Mouse (Mus musculus) forebrain, embryonic 11.5 days (tissue): ENCODE results near the gene Kif1bp. TPM values are rescaled to one million over a fixed set of nuclear protein-coding genes. Genes with fewer than 3 reads are reported as not detected.
A peak's percentile ranks its signal among the peaks of the same experiment; 100 is the strongest.
"Not testable (repeated sequence)": the region's sequence is repeated elsewhere in the genome, so short reads cannot be mapped to it uniquely, and the experiment has no call there.

Experiments used
- ATAC-seq: fragments of 200-750 bp; cut with Nextera tagmentation; replicated peaks from 2 replicates; pipeline ENCODE4 v1.8.0; 2017; ENCODE audit warnings: moderate TSS enrichment; ENCODE audit not compliant: low FRiP score
- DNase-seq: peaks from one replicate; pipeline ENCODE4 v3.0.0-alpha.2; 2017; ENCODE audit warnings: low spot score
- H3K27ac ChIP-seq: fragments of 300-500 bp; sonication (generic); 2 replicates; pipeline ENCODE4 v1.5.1; 2014; ENCODE audit warnings: low read depth, low read length
- H3K27me3 ChIP-seq: fragments of 300-500 bp; sonication (generic); 2 replicates; pipeline ENCODE4 v1.6.1; 2014; ENCODE audit warnings: mild to moderate bottlenecking, low read length, mixed read lengths; ENCODE audit not compliant: control insufficient read depth, insufficient read depth
- H3K36me3 ChIP-seq: fragments of 300-500 bp; sonication (generic); 2 replicates; pipeline ENCODE4 v1.6.1; 2014; ENCODE audit warnings: mild to moderate bottlenecking, low read length, moderate library complexity, mixed read lengths; ENCODE audit not compliant: control insufficient read depth, insufficient read depth
- H3K4me1 ChIP-seq: fragments of 300-500 bp; sonication (generic); replicated peaks from 2 replicates; pipeline ENCODE4 v1.6.1; 2014; ENCODE audit warnings: low read length, mixed read lengths; ENCODE audit not compliant: control insufficient read depth, insufficient read depth
- H3K4me2 ChIP-seq: fragments of 300-500 bp; sonication (generic); 2 replicates; pipeline ENCODE4 v1.6.1; 2014; ENCODE audit warnings: low read depth, mild to moderate bottlenecking, low read length, moderate library complexity, mixed read lengths; ENCODE audit not compliant: severe bottlenecking
- H3K4me3 ChIP-seq: fragments of 300-500 bp; sonication (generic); 2 replicates; pipeline ENCODE4 v1.5.1; 2014; ENCODE audit warnings: low read depth, low read length
- H3K9ac ChIP-seq: fragments of 300-500 bp; sonication (generic); 2 replicates; pipeline ENCODE4 v1.6.1; 2014; ENCODE audit warnings: low read length
- H3K9me3 ChIP-seq: fragments of 300-500 bp; sonication (generic); 2 replicates; pipeline ENCODE4 v1.6.1; 2016; ENCODE audit warnings: low read length, mixed read lengths; ENCODE audit not compliant: control insufficient read depth
- WGBS: fragments of 180-500 bp; shearing (Covaris S2); extraction: QIAGEN DNeasy Blood & Tissue Kit; methylation state at CpG from one replicate; pipeline ENCODE4 v1.1.7; 2014; 5-methylcytosine and 5-hydroxymethylcytosine counted together
- polyA plus RNA-seq: library from polyadenylated mRNA; unstranded; fragments of >200 nt; fragmentation: Nextera tagmentation; extraction: Ambion mirVana; gene quantifications from 2 replicates; pipeline ENCODE4 v1.2.1, GENCODE M21; 2014

The Kif1bp gene
- polyA plus RNA-seq, 1 experiment from 2014 or later = 50.5 TPM

- no peak overlapping the region for H3K4me2 ChIP-seq
- WGBS = 91% methylated on average over 4 of the region's 4 CpGs
- H3K27ac ChIP-seq = no peak overlapping the region
- H3K9ac ChIP-seq = no peak overlapping the region
- H3K36me3 ChIP-seq = no peaks in the 10 kb centered on the region
- no peak overlapping the region for H3K4me3 ChIP-seq
- no peaks in the 10 kb centered on the region; the same call in 1 of the 2 replicates for H3K27me3 ChIP-seq
- no peaks in the 10 kb centered on the region for H3K9me3 ChIP-seq
- H3K4me1 ChIP-seq = no peaks in the 10 kb centered on the region
- DNase-seq (no peak), ATAC-seq (no peak)
Observed at GRCm38 (mm10) chr10:62503353-62503752, 74.9 kb downstream of the Kif1bp start.

DNA sequence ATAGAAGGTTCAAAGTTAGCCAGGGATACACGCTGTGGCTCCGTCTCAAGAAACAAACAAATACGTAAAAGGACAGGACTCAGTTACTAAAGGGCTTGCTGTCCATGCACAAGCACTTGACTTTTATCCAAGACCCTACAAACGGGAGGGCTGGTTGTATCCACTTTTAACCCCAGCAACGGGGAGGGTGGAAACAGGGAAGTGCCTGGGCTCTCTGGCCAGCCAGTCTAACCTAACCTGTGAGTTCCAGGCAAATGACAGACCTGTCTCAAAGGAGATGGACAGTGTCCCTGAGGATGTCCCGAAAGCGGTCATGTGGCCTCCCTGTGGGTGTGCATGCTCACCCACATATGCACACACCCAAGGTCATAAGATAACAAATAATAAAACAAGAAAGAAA lies 76.3 kb downstream of the Kif1bp start:
- ATAC-seq (no peak), DNase-seq (no peak)
- Histone ChIP-seq H3K27me3 (no peaks in the 10 kb centered on the region), H3K9me3 (no peaks in the 10 kb centered on the region), H3K4me2 (no peak overlapping the region), H3K27ac (no peak overlapping the region), H3K4me3 (no peak overlapping the region), H3K36me3 (no peaks in the 10 kb centered on the region), H3K4me1 (no peaks in the 10 kb centered on the region), H3K9ac (no peak overlapping the region)
- WGBS = 82% methylated on average over 7 of the region's 7 CpGs

DNA sequence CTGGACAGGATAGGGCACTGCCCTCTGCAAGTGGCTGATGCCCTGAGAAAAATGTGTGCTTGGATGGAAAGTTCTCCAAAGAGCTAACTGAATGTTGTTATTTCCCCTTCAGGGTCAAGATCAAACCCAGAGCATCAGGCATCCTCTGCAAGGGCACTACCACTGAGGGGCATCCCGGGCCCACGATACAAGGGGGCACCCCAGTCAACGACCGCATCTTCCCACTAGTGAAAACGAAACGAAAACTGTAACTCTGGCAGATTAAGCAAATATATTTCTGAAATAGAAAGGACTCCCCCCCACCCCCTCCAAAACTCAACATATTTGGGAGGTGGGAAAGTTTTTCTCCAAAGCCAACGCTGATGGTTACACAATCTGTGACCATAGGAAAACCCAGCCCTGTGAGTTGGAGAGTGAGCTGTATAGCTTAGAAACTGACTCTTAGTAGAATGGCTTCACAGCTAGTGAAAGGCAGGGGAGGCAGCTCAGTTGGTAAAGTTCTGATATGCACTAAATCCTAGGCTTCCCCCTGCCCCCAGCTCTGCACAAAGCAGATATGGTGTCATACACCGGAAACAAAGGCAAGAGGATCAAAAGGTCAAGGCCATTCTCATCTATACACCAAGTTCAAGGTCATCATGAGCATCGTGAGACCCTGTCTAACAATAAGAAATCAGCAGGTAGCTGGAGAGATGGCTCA lies 77.2 kb downstream of the Kif1bp start:
- no peaks in the 10 kb centered on the region for H3K36me3 ChIP-seq
- H3K9ac ChIP-seq = no peak overlapping the region
- 88% methylated on average over 9 of the region's 9 CpGs for WGBS
- no peaks in the 10 kb centered on the region for H3K27me3 ChIP-seq
- no peak for DNase-seq
- H3K4me3 ChIP-seq = no peak overlapping the region
- no peak overlapping the region for H3K4me2 ChIP-seq
- no peaks in the 10 kb centered on the region for H3K4me1 ChIP-seq
- H3K27ac ChIP-seq = no peak overlapping the region
- H3K9me3 ChIP-seq = no peaks in the 10 kb centered on the region
- ATAC-seq = no peak

DNA sequence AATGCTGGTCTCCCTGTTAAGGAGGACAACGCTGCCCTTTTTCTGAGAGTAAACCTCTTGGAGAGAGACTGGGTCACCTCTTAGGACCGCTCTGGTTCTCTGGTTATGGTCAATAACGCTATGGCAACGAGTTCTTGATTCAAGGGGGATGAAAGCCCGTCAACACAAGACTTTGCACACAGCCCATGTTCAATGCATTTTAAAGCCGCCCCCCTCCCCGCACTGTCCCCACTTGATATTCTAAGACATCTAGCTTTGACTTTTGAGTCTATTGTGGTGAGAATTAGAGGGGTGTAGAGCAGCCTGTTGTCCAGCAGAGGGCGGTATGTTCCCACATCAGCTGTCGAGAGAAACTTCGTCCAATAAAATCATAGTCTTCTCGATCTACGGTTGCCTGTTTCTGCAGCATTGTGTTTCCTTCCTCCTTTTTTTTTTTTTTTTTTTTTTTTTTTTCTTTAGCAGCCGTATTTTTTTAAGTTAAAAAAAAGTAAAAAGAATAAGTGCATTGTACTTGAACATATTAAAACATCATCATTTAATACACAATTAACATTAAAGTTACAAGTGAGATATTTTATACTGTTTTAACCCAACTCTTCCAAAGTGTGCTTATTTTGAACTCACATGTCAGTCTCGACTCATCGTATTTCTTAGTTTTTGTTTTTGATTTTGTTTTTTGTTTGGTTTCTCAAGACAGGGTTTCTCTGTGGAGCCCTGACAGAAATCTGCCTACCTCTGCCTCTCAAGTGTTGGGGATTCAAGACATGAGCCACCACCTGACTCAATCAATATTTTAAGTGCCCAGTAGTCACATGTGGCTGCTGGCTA lies 78.0 kb downstream of the Kif1bp start:
- H3K36me3 ChIP-seq = no peaks in the 10 kb centered on the region
- H3K9ac ChIP-seq = no peak overlapping the region
- no peaks in the 10 kb centered on the region for H3K9me3 ChIP-seq
- WGBS = 26% methylated on average over 15 of the region's 15 CpGs
- DNase-seq (peak; percentile 75), ATAC-seq (peak; percentile 70; the same call in 1 of the 2 replicates)
- H3K4me3 ChIP-seq = no peak overlapping the region
- H3K4me1 ChIP-seq = no peaks in the 10 kb centered on the region
- H3K27me3 ChIP-seq = no peaks in the 10 kb centered on the region
- H3K4me2 ChIP-seq = no peak overlapping the region
- no peak overlapping the region for H3K27ac ChIP-seq

- not testable (repeated sequence) for H3K27me3 ChIP-seq, H3K4me1 ChIP-seq, H3K27ac ChIP-seq, H3K4me2 ChIP-seq, H3K9ac ChIP-seq, H3K4me3 ChIP-seq, ATAC-seq, DNase-seq, H3K36me3 ChIP-seq, H3K9me3 ChIP-seq
- WGBS = 79% methylated on average over 3 of the region's 3 CpGs
Observed at GRCm38 (mm10) chr10:62491681-62492080, 86.6 kb downstream of the Kif1bp start.

Other genes starting within 250 kb of the Kif1bp start
- 25.9 and 28.2 TPM in 2 replicates for gene Hk1, start 198.5 kb downstream of the Kif1bp start, polyA plus RNA-seq
- gene Hkdc1, start 156.0 kb downstream of the Kif1bp start, polyA plus RNA-seq = 0.25 TPM in 1 of 2 replicates, not detected in the other
- gene 4930507D05Rik, start 129.0 kb downstream of the Kif1bp start, polyA plus RNA-seq = 0.35 and 0.87 TPM in 2 replicates
- 31.2 and 33.5 TPM in 2 replicates for gene Supv3l1, start 128.7 kb downstream of the Kif1bp start, polyA plus RNA-seq
- gene Vps26a, start 91.7 kb downstream of the Kif1bp start, polyA plus RNA-seq = 94.8 and 110 TPM in 2 replicates
- gene Srgn, start 51.0 kb downstream of the Kif1bp start, polyA plus RNA-seq = 3.3 and 5.4 TPM in 2 replicates
- 41.1 and 41.2 TPM in 2 replicates for gene Ddx21, start 23.8 kb upstream of the Kif1bp start, polyA plus RNA-seq
- 122 and 134 TPM in 2 replicates for gene Ddx50, start 72.8 kb upstream of the Kif1bp start, polyA plus RNA-seq
- 3.7 and 4.4 TPM in 2 replicates for gene Stox1, start 147.7 kb upstream of the Kif1bp start, polyA plus RNA-seq
- 179 and 186 TPM in 2 replicates for gene Ccar1, start 213.8 kb upstream of the Kif1bp start, polyA plus RNA-seq